Mouse (Mus musculus): ENCODE results near the gene Gtsf2.
"Not testable (repeated sequence)": the region's sequence is repeated elsewhere in the genome, so short reads cannot be mapped to it uniquely, and the experiment has no call there.

The Gtsf2 gene

DNA sequence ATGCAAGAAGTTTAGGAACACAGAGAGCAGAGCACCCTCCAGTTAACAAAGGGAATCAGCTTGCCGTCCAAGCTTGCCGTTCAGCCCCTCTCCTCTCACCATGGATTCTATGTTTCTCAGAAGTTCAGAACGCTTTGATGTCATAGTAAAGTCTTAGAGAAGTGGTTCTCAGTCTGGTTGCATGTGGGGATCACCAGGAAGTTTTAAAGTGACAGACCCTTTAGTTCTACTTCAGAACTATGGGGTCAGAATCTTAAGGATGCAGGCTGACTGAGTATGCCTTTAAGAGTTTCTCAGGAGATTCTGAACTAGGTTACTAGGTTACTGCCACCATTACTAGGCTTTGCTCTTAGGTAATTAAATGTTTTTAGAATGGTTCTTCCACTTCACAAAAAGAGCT, at the start of gene Gtsf2:
Gene Gtsf2, minus strand, starts transcription at position 101 of the 400 bp plus-strand sequence.
- no peak for DNase-seq (ENCODE audit: low spot score)

DNA sequence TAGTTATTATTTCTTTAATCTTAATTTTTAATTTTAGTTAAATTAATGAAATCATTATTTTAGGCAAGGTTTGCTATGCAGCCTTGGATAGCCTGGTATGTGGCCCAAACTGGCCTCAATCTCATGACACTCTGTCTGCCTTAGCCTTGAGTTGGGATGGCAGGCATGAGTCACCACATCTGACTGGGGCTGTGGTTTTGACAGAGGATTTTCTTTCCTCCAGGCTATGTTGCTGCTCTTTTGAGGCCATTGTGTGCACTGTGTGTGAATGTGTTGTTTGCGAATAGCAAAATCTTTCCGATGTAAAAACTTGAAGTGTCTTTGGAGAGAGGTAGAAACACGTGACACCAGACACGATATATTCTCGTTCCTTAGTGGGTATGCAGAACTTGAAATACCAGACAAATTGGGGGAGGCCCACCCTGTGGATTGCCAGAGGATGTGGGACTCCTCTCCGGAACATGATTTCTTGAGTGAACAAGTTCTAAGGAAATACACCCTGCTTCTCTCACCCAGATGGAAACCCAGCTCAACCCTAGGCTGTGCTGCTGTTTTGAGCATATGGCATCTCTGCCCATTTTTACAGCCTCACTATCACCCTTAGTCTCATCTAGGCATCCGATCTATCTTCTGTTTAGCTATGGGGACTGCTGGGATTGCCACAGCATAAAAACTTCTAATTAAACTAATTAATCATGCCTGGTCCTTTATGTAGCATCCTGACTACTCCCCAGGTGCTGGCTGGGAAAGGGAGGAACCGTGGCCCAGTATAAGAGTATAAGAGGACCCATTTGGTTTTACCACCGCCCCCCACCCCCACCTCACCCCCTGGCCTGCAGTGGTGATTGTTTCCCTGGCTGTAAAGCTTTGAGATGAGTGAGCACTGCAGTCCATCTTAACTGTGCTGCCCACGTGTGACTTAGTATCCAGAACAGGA, 48.2 kb upstream of the Gtsf2 start:
- DNase-seq (ENCODE audit: low spot score): no peak

DNA sequence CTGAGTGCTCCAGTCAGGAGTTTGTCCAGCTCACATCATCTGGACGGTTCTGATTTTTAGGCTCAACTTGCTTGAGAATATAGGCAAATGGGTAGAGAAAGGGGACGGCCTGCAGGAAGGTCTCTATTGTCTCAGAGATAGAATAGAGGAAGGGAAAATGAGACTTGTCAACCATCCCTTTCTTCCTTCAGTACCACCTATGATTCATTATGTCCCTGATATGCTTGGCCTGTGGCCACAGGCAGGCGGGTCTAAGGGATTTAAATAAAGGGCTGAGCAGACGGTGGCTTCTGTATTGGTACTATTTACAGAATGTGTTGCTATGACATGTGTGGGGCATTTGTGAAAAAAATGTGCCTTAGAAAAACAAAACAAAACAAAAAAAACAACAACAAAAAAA, 40.1 kb upstream of the Gtsf2 start:
- DNase-seq (ENCODE audit: low spot score): no peak

DNA sequence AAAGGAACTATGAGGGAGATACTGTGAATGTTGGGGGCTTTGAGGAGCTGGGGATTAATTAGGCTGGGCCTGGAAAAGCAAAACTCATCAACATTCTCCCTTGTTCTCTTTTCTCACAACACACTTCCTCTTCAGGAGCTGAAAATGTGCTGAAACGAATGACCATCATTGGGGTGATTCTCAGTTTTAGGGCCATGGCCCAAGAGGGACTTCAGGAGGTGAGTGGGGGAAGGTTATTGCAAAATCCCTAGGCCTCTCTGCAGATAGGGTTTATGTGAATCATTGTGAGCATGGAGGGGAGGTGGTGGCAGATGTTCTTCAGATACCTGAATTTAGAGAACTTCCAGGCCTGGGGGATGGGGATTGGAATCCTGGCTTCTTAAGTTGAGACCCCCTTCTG, 38.4 kb upstream of the Gtsf2 start:
- no peak for DNase-seq (ENCODE audit: low spot score)

DNA sequence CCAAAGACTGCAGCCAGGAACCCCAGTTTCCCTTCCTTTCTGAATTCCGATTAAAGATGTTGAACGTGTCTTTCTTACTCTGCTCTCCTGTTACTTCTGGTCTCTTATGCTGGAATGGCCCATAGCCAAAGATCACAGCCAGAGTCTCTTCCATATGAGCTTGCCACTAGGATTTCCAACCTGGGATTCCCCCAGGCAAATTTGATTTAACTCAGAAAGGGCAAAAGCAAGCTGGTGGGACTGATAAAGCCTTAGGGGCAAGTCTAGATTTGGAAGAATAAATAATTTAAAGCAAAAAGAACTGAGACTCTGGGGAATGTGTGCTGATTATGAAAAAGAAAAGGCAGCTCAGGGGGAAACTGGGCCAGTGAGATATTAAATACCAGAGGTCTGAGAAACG, 36.8 kb upstream of the Gtsf2 start:
- DNase-seq (ENCODE audit: low spot score): no peak

DNA sequence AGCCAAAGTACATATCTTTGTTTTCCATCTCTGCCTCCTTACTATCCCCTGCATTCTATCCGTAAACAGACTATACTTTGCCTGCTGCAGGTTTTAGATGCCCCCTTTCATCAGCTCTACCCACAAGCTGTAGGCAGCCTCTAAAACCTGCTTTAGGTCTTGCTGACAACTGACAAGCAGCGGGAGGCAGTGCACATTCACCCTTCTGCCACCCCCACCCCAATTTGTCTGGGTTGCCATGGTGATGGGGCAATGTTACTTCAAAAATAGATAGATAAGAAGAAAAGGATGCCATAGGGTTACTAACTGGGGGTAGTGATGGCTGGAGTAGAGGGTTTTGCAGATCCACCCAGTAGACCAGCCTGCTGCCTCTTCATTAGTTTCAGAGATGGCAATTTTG, 36.2 kb upstream of the Gtsf2 start:
- no peak for DNase-seq (ENCODE audit: low spot score)

DNA sequence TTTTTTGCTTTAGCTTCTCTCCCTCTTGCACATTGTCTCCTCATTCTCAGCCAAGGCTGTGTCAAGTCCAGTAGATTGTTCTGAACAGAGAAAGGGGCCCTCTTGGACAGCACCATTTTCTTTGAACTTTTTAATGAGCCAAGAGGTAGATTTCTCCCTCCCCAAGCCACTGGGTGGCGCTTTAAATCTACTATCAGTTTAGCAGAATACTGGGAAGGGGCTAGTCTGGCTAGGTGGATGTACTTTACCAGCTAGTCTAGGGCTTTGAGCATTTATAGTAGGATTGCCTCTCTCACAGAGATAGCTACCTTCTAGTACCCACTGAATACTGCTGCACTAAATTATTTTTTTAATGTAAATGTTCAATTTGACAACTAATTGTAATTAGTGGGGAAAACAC, 34.2 kb upstream of the Gtsf2 start:
- DNase-seq (ENCODE audit: low spot score): no peak

DNA sequence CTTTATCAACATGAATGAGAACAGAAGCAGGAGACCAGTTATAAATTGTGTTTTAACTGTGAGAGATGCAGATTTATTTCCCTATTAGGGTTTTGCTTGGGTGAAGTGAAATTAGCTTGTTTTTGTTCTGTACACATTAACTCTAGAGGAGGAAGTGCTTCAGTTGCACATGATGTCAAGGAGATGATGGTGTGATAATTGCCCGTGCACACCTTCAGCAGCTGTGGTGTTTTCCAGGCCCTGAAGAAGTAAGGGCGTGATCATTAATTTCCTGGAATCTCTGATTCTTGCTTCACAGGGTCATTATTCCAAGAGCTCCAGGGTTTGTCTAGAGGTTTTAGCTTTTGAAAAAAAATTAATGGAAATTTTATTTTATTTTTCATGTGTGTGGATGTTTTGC, 31.9 kb upstream of the Gtsf2 start:
- no peak for DNase-seq (ENCODE audit: low spot score)

DNA sequence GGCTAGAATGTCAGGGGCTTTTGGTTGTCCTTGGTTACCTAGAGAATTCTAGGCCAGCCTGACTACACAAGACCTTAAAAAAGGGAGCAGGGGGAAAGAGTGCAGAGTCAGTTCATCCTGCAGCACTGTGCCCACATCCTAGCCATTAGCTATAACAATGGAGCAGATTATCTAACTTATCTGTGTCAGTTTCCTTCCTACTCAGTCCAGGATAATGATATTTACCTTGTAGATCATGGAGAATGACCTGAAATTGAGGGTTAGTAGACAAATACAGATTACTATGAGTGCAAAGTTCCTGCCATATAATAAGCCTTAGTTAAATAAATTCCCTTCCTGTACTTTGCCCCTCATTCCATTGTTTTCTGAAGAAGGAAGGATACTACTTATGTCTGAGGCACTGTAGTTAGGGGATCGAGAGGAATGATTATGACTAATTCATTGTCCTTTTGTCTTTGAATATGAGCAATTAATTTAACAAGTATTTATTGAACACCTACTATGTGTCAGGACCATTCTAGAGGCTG, 30.9 kb upstream of the Gtsf2 start:
- DNase-seq (ENCODE audit: low spot score): no peak

DNA sequence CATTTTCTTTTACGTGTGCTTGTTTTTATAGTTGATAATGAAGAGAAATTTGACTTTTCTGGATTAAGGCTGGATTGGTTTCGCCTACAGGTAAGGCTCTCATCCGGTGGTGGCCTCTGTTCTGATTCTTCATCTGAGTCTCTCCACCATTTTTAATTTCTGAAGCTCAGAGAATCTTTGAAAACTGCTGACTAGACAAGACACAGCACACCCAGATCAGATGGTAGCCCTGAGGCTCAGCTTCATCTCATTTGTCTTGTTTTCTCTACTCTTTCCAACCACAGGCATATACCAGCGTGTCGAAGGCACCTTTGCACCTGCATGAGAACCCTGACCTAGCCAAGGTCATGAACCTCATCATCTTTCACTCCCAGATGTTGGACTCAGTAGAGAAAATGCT, 25.5 kb upstream of the Gtsf2 start:
- no peak for DNase-seq (ENCODE audit: low spot score)

DNA sequence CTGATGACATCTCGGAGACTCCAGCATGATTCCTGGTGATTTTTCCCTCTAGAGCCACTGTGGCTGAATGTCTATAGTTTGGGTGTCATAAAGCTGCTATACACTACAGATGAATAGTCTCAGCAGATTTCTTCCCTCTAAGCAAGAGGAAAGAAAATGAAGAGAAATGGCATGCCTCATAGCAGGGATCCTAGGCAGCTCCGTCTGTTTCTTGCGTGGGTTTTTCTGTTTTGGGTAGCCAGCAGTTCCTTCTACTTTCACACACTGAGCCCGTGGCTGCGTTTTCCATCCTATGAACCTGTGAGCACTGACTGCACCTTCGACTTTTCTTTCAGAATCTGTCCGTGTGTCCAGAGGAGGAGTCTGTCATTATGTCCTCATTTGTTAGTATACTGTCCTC, 24.9 kb upstream of the Gtsf2 start:
- DNase-seq (ENCODE audit: low spot score): no peak

DNA sequence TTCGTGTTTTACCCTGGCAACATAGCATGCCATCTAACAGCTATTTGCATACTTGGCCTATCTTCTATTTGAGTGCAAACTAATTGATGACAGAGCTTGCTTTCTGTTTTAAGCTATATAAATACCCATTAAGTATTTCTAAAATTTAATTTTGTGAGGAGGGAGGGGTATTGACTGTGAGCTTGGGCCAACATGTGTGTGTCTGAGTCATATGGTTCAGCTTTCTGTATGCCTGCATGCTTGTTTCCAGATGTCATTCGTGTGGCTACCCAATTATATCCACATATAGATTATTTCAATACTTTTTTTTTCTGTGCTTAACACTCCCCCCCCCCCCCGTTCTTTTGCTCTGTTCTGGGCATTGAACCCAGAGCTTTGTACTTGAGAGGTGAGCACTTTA, 24.0 kb upstream of the Gtsf2 start:
- no peak for DNase-seq (ENCODE audit: low spot score)

DNA sequence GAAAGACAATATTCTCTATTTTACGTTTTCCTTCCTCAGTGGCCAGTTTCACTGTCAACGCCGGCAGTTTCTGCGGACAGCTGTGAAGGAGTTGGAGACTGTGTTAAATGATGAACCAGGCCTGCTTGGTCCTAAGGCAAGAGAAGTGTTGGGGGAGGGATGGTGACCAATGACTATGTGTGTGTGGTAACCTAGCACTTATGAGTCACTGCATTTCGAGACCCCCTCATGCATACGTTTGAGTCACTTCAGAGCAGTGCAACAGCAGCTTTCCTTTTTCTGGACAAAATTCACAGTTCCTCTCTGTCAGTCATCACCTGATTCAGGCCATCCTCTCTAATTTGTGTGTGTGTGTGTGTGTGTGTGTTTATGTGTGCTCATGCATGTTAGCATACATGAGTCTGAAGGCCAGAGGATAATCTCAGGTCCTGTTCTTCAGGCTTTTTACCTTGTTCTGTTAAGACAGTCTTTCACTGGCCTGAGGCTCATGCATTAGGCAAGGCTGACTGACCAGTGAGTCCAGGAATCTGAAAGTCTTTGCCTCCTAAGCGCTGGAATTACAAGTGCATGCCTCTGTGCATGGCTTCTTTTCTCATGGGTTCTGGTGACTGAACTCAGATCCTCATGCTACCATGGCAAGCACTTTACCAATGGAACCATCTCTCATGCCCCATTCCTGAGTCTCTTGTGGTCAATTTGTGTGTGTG, 23.4 kb upstream of the Gtsf2 start:
- DNase-seq (ENCODE audit: low spot score): no peak

DNA sequence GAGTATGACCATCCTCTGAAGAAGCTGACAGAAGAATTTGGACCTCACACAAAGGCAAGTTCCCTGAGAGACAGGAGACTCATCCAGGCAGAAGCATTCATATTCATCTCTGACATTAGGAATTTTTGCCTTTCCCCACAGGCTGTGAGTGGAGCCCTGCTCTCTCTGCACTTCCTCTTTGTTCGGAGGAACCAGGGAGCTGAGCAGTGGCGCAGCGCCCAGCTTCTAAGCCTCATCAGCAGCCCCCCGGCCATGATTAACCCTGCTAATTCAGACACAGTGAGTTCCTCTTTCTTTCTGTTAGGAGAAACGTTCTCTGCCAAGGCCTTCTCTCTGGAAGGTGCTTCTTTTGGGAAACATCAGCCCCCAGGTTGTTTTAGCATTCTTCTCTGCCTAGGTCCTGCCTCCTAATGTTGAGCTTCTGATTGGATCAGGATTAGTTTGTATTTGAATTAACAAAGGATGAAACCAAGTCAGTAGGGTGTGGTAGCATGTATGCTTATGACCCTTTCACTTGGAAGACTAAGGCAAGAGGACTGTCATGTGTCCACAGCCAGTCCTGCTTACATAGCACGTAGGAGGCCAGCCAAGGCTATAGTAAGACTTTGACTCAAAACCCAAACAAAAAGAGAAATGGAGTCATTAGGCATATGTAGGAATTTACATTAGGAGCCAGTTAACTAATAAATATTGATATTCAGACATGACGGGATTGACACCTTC, 14.4 kb upstream of the Gtsf2 start:
- DNase-seq (ENCODE audit: low spot score): no peak

DNA sequence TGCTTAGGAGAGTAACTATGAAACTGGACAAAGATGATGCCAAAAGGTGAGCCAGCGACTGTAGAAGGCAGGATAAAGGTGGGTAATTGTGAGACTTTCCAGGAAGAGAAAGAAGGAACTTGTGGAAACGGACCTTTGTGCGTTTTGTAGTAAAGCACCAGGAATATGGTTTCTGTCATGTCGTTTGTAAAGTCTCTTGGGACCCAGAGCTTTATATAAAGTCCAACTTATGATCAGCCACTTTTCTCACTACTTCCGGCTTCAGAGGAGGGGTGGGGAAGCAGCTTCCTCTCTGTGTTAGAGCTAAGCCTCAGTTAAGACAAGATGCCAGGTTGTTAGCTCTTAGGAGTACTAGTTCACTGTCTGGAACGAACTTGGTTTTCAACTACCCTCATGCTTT, 6.2 kb upstream of the Gtsf2 start:
- DNase-seq (ENCODE audit: low spot score): no peak

DNA sequence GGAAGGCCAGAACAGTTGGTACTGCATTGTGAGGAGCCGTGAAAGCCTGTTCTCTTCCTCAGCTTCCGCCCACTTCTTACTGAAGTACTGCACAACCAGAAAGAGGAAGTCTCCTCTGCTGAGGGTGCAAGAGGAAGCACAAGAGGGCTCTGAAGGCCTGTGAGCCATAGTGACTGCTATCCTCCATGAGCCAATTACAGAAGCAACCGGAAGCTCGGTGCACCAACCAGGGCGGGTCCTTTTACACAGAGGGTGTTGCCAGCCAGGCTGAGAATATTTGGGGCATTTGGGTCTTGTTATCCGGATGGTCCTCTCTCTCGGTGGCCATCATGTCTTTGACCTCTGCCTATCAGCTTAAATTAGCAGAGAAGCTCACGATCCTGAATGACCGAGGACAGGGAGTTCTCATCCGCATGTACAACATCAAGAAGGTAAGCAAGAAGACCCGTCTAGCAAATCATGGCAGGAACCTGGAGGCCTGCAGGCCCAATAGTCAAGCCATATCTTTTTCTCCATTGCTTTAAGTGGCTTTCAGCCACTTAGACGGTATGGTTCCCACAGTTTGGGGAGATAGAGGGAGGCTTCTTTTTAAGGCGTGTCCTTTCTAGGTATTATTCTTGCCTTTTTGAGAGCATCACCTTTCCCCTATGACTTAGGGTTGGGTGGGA, 5.4 kb upstream of the Gtsf2 start, which contains the start of gene Nckap1l:
Gene Nckap1l, plus strand, starts transcription at position 244 of the 668 bp plus-strand sequence.
- DNase-seq (ENCODE audit: low spot score): peak; percentile 10

DNA sequence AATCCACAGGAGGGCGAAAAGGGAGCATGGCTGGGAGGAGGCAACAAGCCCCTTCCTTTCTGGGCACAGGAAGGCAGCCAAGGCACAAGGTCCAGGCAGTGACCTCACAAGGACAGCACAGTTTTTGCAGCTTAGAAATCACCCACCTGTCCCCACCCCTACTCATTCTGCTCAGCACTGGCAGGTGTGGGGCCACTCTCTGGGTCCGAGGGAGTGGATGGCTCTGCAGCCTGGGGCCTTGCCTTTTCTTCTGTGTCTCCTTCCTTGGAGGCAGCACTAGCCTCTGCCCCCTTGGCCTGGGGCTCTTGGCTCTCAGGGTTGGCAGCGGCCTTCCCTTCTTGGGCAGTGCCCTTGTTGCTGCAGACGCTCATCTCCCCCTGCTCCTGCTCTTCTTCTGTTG, 2.3 kb downstream of the Gtsf2 start:
- peak; percentile 71 for DNase-seq (ENCODE audit: low spot score)

DNA sequence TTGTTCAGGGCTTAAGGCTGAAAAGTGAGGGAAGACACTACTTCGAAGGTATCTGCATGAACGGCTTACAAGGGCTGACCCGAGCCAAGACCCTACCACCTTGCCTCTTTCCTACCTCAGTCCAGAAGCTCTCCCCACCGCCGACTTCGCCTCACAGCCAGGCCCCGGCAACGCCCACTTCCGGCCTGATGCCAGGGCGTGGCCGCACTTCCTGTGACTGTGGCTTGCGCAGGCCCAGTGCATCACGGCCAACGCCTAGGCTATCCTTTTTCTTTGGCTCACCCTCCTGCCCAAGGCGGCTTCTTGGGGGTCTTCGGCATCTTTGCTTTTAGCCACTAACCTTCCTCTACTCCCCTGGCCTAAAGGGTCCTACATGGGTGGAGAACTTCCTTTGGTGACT, 18.0 kb downstream of the Gtsf2 start, which contains the start of gene Gtsf1:
Gene Gtsf1, minus strand, starts transcription at position 230 of the 400 bp plus-strand sequence.
- DNase-seq (ENCODE audit: low spot score): peak; percentile 75

DNA sequence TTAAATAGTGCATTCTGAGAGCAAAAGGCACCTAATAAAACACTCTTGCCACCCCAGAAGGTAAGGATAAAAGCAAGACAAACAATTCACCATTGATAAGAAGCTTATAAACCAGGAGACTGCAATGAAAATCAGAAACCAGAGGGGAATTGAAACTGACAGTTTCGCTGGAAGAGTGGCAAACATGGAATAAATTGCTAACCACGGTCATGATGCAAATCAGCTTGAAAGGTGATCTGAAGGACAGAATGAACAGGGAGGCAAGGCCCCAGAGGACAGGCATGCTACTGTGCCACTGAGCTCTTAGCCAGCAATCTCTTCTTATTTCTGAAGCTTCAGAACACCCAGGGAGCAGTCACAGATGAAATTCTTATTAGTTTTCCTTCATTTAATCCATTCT, 21.3 kb downstream of the Gtsf2 start:
- no peak for DNase-seq (ENCODE audit: low spot score)

DNA sequence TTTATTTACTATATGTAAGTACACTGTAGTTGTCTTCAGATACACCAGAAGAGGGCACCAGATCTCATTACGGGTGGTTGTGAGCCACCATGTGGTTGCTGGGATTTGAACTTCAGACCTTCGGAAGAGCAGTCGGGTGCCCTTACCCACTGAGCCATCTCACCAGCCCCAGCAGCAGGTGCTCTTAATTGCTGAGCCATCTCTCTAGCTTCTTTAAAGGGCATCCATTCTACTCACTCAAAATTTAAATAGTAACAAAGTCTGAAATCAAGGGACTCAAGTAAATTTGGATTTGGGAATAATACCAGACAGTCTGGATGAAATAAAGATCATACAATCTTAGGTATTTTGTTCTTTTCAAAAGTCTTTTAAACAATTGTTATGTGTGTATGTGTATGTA, 42.7 kb downstream of the Gtsf2 start:
- DNase-seq (ENCODE audit: low spot score): not testable (repeated sequence)

DNA sequence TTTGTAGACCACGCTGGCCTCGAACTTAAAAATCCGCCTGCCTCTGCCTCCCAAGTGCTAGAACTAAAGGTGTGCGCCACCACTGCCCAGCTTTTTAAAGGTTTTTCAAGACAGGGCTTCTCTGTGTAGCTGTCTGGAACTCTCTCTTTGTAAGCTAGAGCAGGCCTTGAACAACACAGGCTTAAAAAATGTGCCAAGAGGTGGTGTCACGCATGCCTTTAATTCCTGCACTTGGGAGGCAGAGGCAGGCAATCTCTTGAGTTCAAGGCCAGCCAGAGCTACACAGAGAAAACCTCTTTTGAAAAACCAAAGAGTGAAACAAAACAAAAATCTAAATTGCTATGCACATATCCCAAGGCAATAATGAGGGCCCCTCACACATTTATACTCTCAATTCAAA, 46.9 kb downstream of the Gtsf2 start:
- no peak for DNase-seq (ENCODE audit: low spot score)

DNA sequence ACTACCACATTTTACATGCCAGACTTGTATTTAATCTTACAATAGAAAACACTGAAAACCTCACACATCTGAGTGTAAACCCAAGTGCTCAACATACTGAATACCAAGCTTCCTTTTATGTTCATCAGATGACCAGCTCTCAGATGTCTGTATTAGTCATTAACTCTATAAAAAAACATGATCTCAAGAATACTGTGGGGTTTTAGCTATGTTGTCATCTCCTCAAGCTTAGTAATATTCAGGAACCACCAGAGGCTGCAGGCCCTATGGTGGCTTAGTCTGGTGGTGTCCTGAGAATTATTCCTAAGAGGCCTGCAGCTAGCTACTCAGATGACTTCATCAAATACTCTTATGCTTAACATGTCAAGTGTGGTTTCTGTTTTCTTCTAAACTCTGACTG, 54.7 kb downstream of the Gtsf2 start:
- DNase-seq (ENCODE audit: low spot score): no peak

Data from testis, postnatal 14 days (tissue).